Mouse (Mus musculus) heart, adult 2 months (tissue): ENCODE measurements around the gene Dcp1b.
A peak's percentile ranks its signal among the peaks of the same experiment; 100 is the strongest.

ENCODE experiments used
- CTCF ChIP-seq: fragments of 200-600 bp; IDR thresholded peaks from 2 replicates; pipeline ENCODE4 v1.8.1; 2022; ENCODE audit warnings: antibody characterized with exemption, mild to moderate bottlenecking, moderate library complexity
- POLR2A ChIP-seq: fragments of 200-500 bp; IDR thresholded peaks from 2 replicates; pipeline ENCODE4 v1.6.1; 2011; ENCODE audit warnings: mild to moderate bottlenecking, low read depth, low read length, control low read depth; ENCODE audit not compliant: insufficient read depth

- TF ChIP-seq CTCF: peak; percentile 80
- no peak for TF ChIP-seq POLR2A
Measured at GRCm38 (mm10) chr6:119129664-119130063, 45.4 kb upstream of the Dcp1b start.
